Mouse (Mus musculus) heart, embryonic 12.5 days (tissue): ENCODE data around the gene Atp5j2. TPM values are rescaled to one million over a fixed set of nuclear protein-coding genes. Genes with fewer than 3 reads are reported as not detected.
A peak's percentile ranks its signal among the peaks of the same experiment; 100 is the strongest.
"Not testable (repeated sequence)": the region's sequence is repeated elsewhere in the genome, so short reads cannot be mapped to it uniquely, and the experiment has no call there.

ENCODE experiments used
- ATAC-seq: fragments of 200-750 bp; cut with Nextera tagmentation; 2 replicates; pipeline ENCODE4 v1.8.0; 2017; ENCODE audit warnings: moderate TSS enrichment, moderate library complexity; ENCODE audit not compliant: insufficient number of reproducible peaks, low FRiP score
- H3K27ac ChIP-seq: fragments of 300-500 bp; sonication (generic); 2 replicates; pipeline ENCODE4 v1.5.1; 2016; ENCODE audit warnings: mild to moderate bottlenecking, moderate library complexity; ENCODE audit not compliant: poor library complexity, severe bottlenecking
- H3K27me3 ChIP-seq: fragments of 300-500 bp; sonication (generic); replicated peaks from 2 replicates; pipeline ENCODE4 v1.6.1; 2016; ENCODE audit warnings: mild to moderate bottlenecking, moderate library complexity
- H3K36me3 ChIP-seq: fragments of 300-500 bp; sonication (generic); 2 replicates; pipeline ENCODE4 v1.6.1; 2016; ENCODE audit warnings: mild to moderate bottlenecking, moderate library complexity
- H3K4me1 ChIP-seq: fragments of 300-500 bp; sonication (generic); replicated peaks from 2 replicates; pipeline ENCODE4 v1.6.1; 2016; ENCODE audit warnings: mild to moderate bottlenecking
- H3K4me2 ChIP-seq: fragments of 300-500 bp; sonication (generic); 2 replicates; pipeline ENCODE4 v1.6.1; 2016; ENCODE audit warnings: mild to moderate bottlenecking, moderate library complexity
- H3K4me3 ChIP-seq: fragments of 300-500 bp; sonication (generic); 2 replicates; pipeline ENCODE4 v1.5.1; 2016; ENCODE audit warnings: mild to moderate bottlenecking
- H3K9ac ChIP-seq: fragments of 300-500 bp; sonication (generic); 2 replicates; pipeline ENCODE4 v1.6.1; 2016; ENCODE audit warnings: mild to moderate bottlenecking, moderate library complexity
- H3K9me3 ChIP-seq: fragments of 300-500 bp; sonication (generic); replicated peaks from 2 replicates; pipeline ENCODE4 v1.6.1; 2016; ENCODE audit warnings: mild to moderate bottlenecking, moderate library complexity
- WGBS: fragments of 180-500 bp; shearing (Covaris S2); methylation state at CpG from one replicate; pipeline ENCODE4 v1.1.7; 2016; 5-methylcytosine and 5-hydroxymethylcytosine counted together
- polyA plus RNA-seq: library from polyadenylated mRNA; unstranded; fragments of >200 nt; fragmentation: Nextera tagmentation; extraction: Ambion mirVana; gene quantifications from 2 replicates; pipeline ENCODE4 v1.2.1, GENCODE M21; 2016

Atp5j2 gene
- polyA plus RNA-seq, 1 experiment from 2014 or later: 997 TPM

- Histone ChIP-seq H3K27ac (no peak overlapping the region), H3K27me3 (no peaks in the 10 kb centered on the region), H3K4me2 (no peak overlapping the region), H3K9me3 (no peaks in the 10 kb centered on the region), H3K9ac (no peak overlapping the region), H3K36me3 (peaks cover 73% of the 10 kb centered on the region), H3K4me3 (no peak overlapping the region), H3K4me1 (no peaks in the 10 kb centered on the region)
- no peak for ATAC-seq
- 93% methylated on average over 21 of the region's 21 CpGs for WGBS
Observed at GRCm38 (mm10) chr5:145218206-145218605, 26.3 kb upstream of the Atp5j2 start.

- H3K36me3 ChIP-seq: peaks cover 73% of the 10 kb centered on the region
- no peak overlapping the region for H3K4me2 ChIP-seq
- WGBS: 79% methylated on average over 6 of the region's 6 CpGs
Observed at GRCm38 (mm10) chr5:145217746-145218145, 25.9 kb upstream of the Atp5j2 start.

GRCm38 (mm10) chr5:145214679-145215078, 22.8 kb upstream of the Atp5j2 start:
- no peak for ATAC-seq
- Histone ChIP-seq H3K27me3 (no peaks in the 10 kb centered on the region), H3K36me3 (peaks cover 78% of the 10 kb centered on the region), H3K4me1 (no peaks in the 10 kb centered on the region), H3K27ac (no peak overlapping the region), H3K9me3 (no peaks in the 10 kb centered on the region), H3K4me3 (no peak overlapping the region), H3K9ac (no peak overlapping the region), H3K4me2 (no peak overlapping the region)
- 65% methylated on average over 4 of the region's 4 CpGs for WGBS

More at GRCm38 (mm10) chr5:145217746-145218145, 25.9 kb upstream of the Atp5j2 start:
- H3K9ac ChIP-seq: no peak overlapping the region
- no peak overlapping the region for H3K4me3 ChIP-seq
- H3K4me1 ChIP-seq: no peaks in the 10 kb centered on the region
- no peaks in the 10 kb centered on the region for H3K27me3 ChIP-seq
- no peak overlapping the region for H3K27ac ChIP-seq
- no peaks in the 10 kb centered on the region for H3K9me3 ChIP-seq
- ATAC-seq: no peak

GRCm38 (mm10) chr5:145213505-145213904, 21.6 kb upstream of the Atp5j2 start:
- peaks cover 3% of the 10 kb centered on the region; the same call in 1 of the 2 replicates for H3K9me3 ChIP-seq
- no peak for ATAC-seq
- H3K4me1 ChIP-seq: no peaks in the 10 kb centered on the region
- H3K36me3 ChIP-seq: peaks cover 78% of the 10 kb centered on the region
- no peak overlapping the region for H3K4me3 ChIP-seq
- H3K4me2 ChIP-seq: no peak overlapping the region
- no peaks in the 10 kb centered on the region for H3K27me3 ChIP-seq
- no peak overlapping the region for H3K9ac ChIP-seq
- H3K27ac ChIP-seq: no peak overlapping the region
- 84% methylated on average over 3 of the region's 3 CpGs for WGBS

- Histone ChIP-seq H3K9ac (no peak overlapping the region), H3K4me3 (no peak overlapping the region), H3K9me3 (peaks cover 3% of the 10 kb centered on the region; the same call in 1 of the 2 replicates), H3K4me2 (no peak overlapping the region), H3K27me3 (no peaks in the 10 kb centered on the region), H3K27ac (no peak overlapping the region), H3K4me1 (no peaks in the 10 kb centered on the region), H3K36me3 (peaks cover 79% of the 10 kb centered on the region)
- 88% methylated on average over 4 of the region's 4 CpGs for WGBS
- no peak for ATAC-seq
Observed at GRCm38 (mm10) chr5:145212216-145212615, 20.4 kb upstream of the Atp5j2 start.

- WGBS: 86% methylated on average over 4 of the region's 4 CpGs
- Histone ChIP-seq H3K4me2 (no peak overlapping the region), H3K9me3 (peaks cover 3% of the 10 kb centered on the region; the same call in 1 of the 2 replicates), H3K4me1 (no peaks in the 10 kb centered on the region; the same call in 1 of the 2 replicates), H3K27ac (no peak overlapping the region), H3K4me3 (no peak overlapping the region), H3K9ac (no peak overlapping the region), H3K27me3 (no peaks in the 10 kb centered on the region), H3K36me3 (peaks cover 83% of the 10 kb centered on the region)
- ATAC-seq: no peak
Observed at GRCm38 (mm10) chr5:145211340-145211739, 19.5 kb upstream of the Atp5j2 start.

- H3K27ac ChIP-seq, H3K9ac ChIP-seq, H3K4me3 ChIP-seq, H3K9me3 ChIP-seq, ATAC-seq, H3K4me2 ChIP-seq, H3K27me3 ChIP-seq: not testable (repeated sequence)
- Histone ChIP-seq H3K4me1 (peaks cover 11% of the 10 kb centered on the region), H3K36me3 (peaks cover 57% of the 10 kb centered on the region)
- 45% methylated on average over 11 of the region's 11 CpGs for WGBS
Observed at GRCm38 (mm10) chr5:145208391-145208790, 16.5 kb upstream of the Atp5j2 start.

GRCm38 (mm10) chr5:145207954-145208353, 16.1 kb upstream of the Atp5j2 start:
- Histone ChIP-seq H3K4me1 (peaks cover 11% of the 10 kb centered on the region), H3K36me3 (peaks cover 54% of the 10 kb centered on the region), H3K4me3 (no peak overlapping the region), H3K27me3 (no peaks in the 10 kb centered on the region), H3K27ac (no peak overlapping the region), H3K9me3 (peaks cover 3% of the 10 kb centered on the region; the same call in 1 of the 2 replicates), H3K4me2 (no peak overlapping the region), H3K9ac (no peak overlapping the region)
- WGBS: 78% methylated on average over 6 of the region's 6 CpGs
- ATAC-seq: no peak

GRCm38 (mm10) chr5:145207385-145207784, 15.5 kb upstream of the Atp5j2 start:
- H3K36me3 ChIP-seq: peaks cover 48% of the 10 kb centered on the region
- H3K9ac ChIP-seq: no peak overlapping the region
- peaks cover 11% of the 10 kb centered on the region for H3K4me1 ChIP-seq
- peaks cover 3% of the 10 kb centered on the region; the same call in 1 of the 2 replicates for H3K9me3 ChIP-seq
- ATAC-seq: no peak
- H3K4me3 ChIP-seq: no peak overlapping the region
- no peak overlapping the region for H3K4me2 ChIP-seq
- 92% methylated on average over 6 of the region's 6 CpGs for WGBS
- no peak overlapping the region for H3K27ac ChIP-seq
- H3K27me3 ChIP-seq: no peaks in the 10 kb centered on the region

- Histone ChIP-seq H3K4me2 (peak overlapping the region; percentile 72), H3K4me1 (peaks cover 21% of the 10 kb centered on the region), H3K9me3 (peaks cover 3% of the 10 kb centered on the region; the same call in 1 of the 2 replicates), H3K27ac (peak overlapping the region; percentile 77), H3K9ac (peak overlapping the region; percentile 65), H3K4me3 (peak overlapping the region; percentile 58), H3K27me3 (no peaks in the 10 kb centered on the region), H3K36me3 (peaks cover 25% of the 10 kb centered on the region)
- ATAC-seq: no peak
- WGBS: 4% methylated on average over 9 of the region's 9 CpGs
Observed at GRCm38 (mm10) chr5:145205041-145205440, 13.2 kb upstream of the Atp5j2 start.

GRCm38 (mm10) chr5:145203936-145204691, 12.3 kb upstream of the Atp5j2 start, which contains the start of gene Zkscan5:
Zkscan5 (plus strand) TSS chr5:145204562.
- H3K4me3 ChIP-seq: peak within 1 kb of the TSS; percentile 58
- H3K27ac ChIP-seq: peak within 1 kb of the TSS; percentile 85
- H3K36me3 ChIP-seq: peaks cover 16% of the 10 kb centered on the region
- ATAC-seq: peak; percentile 96
- H3K27me3 ChIP-seq: no peaks in the 10 kb centered on the region
- peak within 1 kb of the TSS; percentile 72 for H3K4me2 ChIP-seq
- H3K9ac ChIP-seq: peak within 1 kb of the TSS; percentile 65
- peaks cover 21% of the 10 kb centered on the region for H3K4me1 ChIP-seq
- peaks cover 3% of the 10 kb centered on the region; the same call in 1 of the 2 replicates for H3K9me3 ChIP-seq
- WGBS: under 1% methylated on average over 22 of the region's 22 CpGs
